Mouse (Mus musculus) left cerebral cortex, adult 18-20 months (tissue): ENCODE results near the gene Rhag. TPM values are rescaled to one million over a fixed set of nuclear protein-coding genes. Genes with fewer than 3 reads are reported as not detected.
A peak's percentile ranks its signal among the peaks of the same experiment; 100 is the strongest.

Experiments used
- DNase-seq, 2 experiments: peaks; one replicate each; pipeline ENCODE4 v3.0.0; 2021 to 2022; ENCODE audit warnings: low spot score in 2 of 2, mixed read lengths in 1 of 2
- long read RNA-seq, 2 experiments: library from polyadenylated mRNA; stranded (forward); transcript quantifications; one replicate each; pipeline ENCODE4 v2.0.0; 2021
- total RNA-seq, 2 experiments: library from RNA; stranded (reverse); gene quantifications; 2 replicates each; pipeline ENCODE4 v1.2.3; 2021

The Rhag gene
- total RNA-seq = not detected
- long read RNA-seq, experiment 1 = 0 reads
- long read RNA-seq, experiment 2 = 0 reads

DNA sequence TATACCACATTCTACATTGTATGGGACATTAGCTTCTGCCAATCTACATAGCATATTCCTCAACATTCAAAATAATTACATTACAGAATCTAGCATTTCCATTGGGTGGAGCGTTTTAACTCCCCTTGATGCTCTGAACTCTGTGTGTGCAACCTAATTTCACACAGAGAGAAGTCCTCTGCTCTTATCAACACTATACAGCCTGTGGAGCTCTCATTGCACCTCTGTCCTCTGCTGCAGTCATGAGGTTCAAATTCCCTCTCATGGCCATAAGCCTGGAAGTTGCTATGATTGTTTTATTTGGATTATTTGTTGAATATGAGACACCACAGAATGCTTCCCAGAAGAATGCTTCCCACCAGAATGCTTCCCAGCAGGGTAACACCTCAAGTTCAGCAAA is at the start of gene Rhag:
TSS of gene Rhag (plus strand) at position 193 of the 400 bp plus-strand sequence.
- DNase-seq = no peak

DNA sequence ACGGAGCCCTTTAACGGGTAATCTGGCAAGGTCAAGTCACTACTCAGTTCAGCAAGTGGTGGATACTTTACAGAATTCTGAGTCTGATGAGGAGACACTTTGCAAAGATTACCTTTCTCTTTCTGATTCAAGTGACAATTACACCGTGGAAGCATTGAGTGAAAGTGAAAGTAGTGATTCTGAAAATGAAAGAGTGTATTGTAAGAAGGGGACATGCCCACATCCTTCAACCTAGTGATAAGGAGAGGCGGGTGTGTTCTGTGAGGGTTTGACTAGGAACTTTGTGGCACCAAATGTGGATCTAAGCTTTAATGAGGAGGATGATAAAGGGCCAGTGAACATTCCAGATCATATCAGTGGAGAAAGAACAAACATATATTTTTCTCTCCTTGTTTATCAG is 47.3 kb upstream of the Rhag start:
- no peak for DNase-seq

DNA sequence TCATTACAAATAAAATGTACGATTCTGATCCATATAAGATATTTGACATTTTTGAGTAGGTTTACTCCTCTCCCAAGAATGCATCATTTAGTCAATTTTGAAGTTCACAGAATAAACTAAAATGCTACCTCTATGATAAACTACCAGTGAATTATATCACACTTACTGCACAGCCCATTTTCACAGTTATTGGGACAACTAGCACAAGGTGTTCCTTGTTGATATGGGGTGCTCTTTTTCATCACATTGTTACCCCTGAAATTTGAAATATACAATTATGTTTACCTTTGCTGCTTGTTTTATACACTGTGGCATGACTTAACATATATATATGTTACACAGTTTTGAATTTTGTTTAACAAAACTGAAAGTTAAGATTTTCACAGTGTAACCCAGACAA is 43.8 kb upstream of the Rhag start:
- no peak for DNase-seq

DNA sequence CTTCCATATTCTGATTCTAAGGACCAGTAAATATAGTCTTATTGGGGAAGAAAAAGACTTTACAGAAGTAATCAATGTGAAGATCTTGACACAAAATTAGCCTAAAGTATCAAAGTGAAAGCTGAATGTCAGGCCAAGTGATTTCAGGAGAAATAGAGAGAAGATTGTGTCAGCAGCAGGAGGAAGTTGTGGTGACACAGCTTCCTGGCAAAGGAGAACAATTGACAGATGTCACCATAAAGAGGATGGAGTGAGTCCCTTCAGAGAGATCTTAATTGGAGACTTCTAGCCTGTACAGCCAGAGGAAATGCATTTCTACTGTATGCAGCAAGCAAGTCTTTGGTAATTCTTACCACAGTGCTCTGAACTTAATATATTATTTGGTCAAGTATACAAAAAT is 21.0 kb upstream of the Rhag start:
- DNase-seq = no peak

DNA sequence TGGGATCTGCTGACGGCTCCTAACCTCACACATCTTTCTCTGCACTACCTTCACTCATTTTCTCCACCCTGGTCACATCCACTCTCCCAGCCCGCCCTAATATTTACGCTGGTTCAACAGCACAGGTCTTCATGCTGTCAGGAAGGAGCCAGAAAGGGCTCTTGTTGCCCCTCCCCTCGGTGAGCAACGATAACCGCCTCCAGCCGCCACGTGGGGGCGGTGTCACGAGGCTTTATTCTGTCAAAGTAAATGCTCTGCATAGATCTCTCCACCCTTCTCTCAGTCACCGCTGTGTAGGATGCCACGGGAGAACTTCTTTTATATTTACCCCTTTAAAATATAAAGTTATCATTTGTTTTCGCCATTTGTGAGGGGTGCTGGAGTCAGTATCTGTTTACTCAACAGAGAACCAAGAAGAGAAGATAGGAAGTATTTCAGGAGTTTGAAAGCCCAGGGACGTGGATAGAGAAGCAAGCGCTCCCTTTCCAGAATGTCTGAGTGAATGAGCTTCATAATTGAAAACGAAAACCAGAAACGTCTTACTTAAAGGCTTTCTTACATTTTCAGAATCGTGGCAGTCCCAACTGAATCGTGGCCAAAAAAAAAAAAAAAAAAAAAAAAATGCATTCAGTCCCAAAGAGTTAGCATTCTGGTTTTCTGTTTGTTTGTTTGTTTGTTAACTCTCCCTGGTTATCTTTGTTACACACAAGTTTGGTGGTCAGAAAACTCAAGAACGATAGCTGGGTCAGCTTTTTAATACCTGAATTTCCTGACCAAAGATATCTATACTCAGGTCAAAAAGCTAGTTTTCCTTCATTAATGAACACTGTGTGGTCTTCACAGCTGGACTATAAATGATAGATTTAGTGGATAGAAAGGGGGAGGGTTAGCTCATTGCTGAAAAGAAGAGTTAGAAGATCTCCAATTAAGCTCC is 16.7 kb upstream of the Rhag start:
- DNase-seq = peak in 1 of 2 experiments; percentile 18

DNA sequence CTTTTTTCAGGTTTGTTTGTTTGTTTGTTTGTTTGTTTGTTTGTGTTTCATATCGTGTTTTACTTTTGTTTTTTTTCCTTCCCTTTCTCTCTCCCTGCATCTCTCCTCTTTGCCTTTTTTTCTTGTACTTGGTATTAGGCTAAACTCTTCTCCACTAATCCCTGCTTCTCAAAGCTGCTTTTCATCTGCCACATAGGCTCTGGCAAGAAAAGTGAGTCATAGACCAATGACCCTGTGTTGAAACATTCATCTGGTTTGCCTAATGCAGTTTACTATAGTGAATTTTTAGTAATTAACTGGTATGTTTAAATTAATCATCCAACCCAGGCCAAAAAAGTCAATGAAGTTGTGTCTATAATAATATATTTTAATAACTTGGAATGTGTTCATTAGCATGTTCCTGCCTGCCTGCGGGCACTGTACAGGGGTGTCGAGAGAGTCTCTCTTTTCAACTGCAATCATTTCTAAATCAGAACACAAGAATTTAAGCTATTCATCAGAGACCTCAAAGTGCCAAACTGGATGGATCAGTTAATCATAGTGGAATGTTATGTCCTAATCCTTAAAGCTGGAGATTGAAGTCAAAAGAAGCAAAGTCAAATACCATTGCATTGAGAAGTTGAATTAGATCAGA is 8.1 kb upstream of the Rhag start:
- no peak for DNase-seq

DNA sequence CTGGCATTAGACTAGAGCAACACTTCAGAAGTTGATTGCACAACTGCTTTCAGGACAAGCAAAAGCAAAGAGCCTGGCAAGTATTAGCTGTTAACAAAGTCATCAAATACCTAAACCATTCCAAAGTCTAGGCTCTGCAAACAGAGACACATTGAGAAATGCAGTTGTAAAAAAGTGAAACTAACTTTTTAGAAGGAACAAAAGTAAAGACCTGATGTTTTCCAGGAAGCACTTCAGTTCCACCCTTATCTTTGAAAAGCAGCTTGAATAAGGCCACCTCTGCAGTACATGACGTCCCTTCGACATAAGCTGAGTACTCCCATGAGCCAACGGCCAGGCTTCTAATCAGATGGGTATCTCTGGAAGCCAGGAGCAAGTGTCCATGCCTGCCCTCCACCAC is 4.4 kb upstream of the Rhag start:
- DNase-seq = no peak

DNA sequence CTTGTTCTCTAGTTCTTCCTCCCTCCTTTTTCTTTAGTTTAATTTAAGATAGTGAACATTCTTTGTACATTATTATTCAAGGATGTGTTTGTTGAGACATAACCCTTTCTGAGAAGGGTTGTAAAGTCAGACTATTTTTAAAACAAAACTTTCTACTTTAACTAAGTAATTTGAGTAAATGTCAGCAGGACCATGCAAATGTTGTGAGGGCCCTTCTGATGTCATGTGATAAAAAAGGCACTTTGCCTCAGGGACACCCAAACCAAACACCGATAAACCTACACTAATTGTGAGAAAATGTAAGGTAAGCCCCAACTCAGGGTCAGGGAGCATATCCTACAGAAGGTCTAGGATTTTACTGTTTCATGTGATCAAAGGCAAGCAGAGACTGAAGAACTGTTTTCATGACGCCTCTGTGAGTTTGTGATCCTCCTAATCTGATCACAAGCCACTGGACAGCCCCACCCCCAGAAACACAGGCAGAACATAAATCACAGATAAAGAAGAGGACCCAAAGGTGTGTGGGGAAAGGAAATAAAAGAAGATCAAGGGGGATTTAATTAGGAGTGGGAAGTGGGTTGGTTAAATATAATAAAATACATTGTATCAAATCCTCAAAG is 3.9 kb upstream of the Rhag start, which contains the start of gene Crisp2:
TSS of gene Crisp2 (minus strand) at position 51 of the 620 bp plus-strand sequence.
- no peak for DNase-seq

DNA sequence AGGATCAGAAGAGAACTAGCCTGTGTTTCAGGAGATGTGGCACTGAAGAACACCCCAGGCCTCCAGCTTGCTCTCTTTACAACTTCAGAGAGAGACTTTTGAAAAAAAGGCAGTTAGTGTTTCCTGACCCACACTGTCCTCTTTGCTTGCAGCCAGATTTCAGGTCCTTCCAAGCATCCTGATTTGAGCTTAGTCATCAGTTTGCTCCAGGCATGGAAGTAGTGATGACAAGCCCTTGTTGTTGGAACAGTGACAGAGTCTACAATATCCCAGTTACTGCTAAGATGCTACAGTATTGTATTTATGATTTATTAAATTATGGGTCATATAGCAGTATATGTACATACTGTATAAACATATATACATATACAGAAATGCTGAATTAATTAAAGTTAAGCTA is 2.9 kb upstream of the Rhag start:
- no peak for DNase-seq

DNA sequence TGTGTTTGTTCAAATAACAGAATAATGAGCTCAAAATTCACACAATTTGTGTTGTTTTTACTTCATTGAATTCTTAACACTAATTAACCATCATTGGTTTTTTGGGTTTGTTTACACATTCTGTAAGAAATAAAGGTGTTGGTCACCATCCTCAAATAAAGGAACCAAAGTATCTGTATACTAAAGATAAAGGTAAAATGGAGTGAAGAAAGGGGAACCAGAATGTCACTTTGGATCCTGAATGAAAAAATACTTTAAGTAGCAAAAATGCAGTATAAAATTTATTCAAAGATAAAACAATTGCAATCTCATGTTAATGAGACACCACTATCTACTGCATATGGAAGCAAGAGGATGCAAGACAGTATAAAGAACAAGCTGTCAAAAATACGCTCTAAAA is 634 bp downstream of the Rhag start:
- no peak for DNase-seq

DNA sequence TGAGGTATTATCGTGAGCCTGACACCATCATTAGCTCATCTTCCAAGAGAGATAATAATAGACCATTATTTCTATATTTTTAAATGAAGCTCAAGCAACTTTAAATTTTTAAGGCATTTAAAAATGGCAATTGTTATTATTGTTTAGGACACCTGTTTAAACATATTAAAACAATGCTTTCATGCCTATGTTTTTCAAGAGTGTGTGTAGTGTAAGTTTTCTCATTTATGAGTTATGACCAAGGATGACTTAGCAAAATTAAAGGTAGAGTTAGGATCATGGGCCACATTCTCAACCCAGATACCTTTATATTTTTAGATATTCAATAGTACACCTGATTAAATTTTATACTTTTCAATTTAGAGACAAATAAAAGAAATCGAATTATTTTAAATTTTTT is 1.3 kb downstream of the Rhag start:
- no peak for DNase-seq

DNA sequence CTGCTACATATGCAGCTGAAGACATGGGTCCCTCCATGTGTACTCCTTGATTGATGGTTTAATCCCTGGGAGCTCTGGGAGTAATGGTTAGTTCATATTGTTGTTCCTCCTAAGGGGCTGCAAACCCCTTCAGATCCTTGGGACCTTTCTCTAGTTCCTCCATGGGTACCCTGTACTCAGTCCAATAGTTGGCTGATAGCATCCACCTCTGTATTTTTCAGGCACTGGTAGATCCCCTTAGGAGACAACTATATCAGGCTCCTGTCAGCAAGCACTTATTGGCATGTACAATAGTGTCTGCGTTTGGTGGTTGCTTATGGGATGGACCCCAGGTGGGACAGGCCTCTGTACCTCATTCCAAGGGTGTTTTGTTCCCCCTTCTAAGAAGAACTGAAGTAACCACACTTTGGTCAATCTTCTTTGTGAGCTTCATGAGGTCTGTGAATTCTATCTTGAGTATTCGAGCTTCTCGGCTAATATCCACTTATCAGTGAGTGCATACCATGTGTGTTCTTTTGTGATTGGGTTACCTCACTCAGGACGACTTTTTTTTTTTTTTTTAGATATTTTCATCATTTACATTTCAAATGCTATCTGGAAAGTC is 6.5 kb downstream of the Rhag start:
- no peak for DNase-seq

DNA sequence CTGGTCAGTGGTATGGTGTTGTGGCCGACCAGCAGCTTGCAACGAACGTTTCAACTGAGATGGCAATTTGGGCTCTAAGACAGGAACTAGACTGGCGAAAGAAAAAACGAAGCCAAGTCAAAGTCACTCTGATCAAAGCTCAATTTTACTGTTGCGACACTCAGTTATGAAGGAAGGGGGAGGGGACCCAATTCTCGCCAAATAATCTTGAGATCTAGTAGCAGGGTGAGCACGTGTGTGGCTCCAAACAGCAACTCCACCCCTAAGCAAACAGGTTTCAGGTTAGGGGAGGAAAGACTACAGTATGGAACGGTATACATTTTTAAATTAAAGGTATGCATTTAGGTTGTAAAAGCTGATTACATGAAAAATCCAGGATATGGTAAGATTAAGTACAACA is 10.6 kb downstream of the Rhag start:
- no peak for DNase-seq

DNA sequence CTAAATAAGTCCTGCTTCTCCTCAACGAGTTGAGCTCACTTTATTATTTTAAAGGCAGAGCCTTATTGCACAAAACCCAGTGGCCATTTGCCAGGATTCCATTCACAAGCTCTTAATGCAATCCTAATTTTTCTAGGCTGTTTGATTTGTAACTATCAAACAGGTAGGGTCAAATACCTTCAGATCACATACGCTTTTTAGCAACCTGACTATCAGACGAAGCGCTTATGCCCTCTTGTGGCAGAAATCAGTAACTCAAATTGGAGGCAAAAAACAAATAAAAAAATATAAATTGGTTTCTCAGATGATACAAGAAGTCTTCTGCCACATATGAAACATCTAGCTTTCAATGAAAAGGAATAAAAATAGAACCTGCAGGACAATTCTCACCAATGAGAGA is 12.9 kb downstream of the Rhag start:
- DNase-seq = no peak

DNA sequence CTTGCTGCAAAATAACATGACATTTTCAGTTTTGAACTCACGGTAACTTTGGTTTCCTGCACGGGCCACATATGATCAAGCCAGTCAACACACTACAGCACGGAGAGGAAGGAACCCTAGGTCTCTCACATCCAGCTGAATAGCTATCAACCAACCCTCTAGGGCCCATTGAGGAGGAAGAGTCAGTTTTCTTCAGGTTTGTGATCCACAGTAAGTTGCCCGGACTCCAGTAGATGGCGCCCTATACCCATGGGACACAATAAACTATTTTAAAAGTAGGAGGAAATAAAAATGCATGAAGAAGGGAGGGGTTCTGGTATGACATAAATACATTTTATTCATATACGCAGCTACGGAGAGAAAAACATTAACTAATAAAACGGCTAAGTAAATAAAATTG is 13.6 kb downstream of the Rhag start:
- no peak for DNase-seq

DNA sequence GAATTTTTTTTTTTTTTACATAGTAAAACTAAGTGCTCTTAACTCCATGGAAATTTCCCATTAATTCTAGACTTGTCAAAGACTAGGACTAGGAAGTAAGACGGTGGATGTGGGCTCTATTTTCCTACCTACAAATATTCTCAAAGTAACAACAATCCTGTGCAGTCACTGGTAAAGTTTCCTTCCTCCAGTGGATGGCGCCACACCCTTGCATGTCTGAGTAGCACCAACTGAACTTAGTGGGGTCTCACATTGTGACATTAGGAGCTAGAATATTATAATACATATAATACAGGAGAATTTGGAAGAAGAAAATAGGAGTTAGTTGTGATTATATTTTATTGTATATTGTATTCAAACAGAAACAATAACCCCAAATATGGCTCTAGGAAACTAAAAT is 20.9 kb downstream of the Rhag start:
- DNase-seq = no peak

DNA sequence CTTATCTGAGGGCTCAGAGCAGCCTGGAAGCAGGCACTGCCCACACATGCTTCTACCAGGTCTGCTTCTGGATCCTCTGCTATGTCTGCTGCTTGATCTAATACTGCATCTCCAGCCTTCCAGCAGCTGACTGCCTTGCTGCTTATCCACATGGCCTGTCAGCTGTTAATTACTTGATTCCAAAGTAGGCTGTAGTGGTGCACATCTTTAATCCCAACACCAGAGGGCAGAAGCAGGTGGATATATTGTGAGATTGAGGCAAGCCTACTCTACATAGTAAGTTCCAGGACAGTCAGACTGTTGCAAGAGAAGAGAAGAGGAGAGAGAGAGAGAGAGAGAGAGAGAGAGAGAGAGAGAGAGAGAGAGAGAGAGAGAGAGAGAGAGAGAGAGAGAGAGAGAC is 26.4 kb downstream of the Rhag start:
- no peak for DNase-seq

DNA sequence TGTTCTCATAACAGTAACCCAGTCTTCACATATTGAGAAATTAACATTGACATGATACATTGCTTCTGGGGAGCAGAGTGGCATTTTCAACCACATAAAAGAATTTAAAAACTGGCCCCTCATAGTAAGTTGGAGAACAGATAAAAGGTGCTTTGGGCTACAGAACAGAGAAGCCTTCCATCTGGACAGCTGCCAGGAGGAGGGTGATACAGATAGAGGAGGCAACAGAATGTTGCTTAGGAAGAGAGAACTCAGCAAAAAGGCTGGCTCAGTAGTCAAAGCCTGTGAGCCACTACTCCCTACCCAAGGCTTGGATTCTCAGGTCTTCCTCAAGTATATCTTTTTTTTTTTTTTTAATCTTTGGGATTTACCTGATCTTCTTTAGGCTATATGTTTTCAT is 44.1 kb downstream of the Rhag start:
- DNase-seq = no peak

DNA sequence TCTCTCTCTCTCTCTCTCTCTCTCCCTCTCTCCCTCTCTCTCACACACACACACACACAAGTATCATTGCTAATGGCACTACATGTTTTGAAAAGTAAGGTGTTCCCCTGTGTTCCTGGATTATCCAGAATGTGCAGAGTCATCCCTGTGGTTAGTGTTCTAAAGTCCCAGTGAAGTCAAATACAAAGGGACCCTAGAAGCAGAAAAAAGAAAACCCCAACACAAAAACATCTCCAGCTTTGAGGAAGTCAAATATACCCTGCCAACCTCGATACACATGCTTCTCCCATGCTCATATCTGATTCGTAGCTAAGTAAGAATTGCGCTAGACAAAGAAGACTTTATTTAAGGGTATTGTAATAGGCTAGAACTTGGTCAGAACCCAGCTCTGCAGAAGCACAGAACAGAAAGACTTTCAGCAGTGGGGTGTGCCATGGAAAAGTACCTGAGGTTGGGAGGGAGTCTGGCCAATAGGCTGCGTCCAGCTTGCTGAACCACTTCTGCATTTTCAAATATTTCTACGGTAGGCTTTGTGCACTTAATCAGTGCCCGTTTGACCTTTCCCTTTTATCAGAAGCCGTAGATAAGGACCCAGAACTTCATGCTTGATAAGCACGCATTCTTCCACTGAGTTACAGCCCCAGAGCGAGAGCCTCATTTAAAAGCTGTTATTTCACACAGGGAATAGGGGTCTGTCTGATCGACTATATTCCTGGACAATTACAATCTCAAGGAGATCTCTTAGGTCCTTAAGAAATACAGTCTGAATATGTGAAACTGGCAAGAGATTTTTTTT is 58.2 kb downstream of the Rhag start:
- no peak for DNase-seq

DNA sequence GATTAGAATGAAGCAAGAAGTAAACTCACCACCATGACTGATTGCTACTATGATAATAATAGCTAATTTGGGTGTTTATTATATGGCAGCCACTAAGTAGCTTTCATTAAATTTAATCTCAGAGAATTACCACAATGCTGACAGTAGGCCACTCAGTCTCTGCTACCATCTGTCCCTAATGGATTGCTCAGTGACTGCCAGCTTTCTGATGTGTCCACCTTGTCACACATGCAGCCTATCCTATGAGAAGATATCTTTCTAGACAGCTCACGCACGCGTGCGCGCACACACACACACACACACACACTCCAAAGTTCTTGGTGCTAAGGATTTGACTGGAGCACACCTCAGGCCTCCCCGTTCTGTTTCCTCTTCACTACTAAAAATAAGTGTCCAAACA is 61.7 kb downstream of the Rhag start:
- no peak for DNase-seq

DNA sequence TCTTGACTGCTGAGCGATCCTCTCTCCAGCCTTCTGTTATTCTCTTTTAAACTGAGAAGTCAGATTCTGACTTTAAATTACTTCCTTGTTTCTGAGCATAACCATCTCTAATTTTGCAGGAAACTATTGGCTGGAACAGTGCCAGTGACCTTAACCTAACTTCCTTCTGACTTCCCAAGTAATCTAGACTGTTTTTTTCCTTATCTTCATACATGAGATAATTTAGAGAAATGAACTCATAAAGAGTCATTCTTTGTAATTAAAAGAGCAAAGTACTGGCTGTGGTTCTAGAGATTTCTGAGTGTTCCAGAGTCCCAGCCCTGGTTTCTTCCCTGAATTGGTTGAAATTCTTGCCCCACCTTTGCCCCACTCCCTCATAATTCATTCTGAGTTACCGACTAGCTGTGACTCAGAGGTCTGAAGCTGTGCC is 62.7 kb downstream of the Rhag start:
- no peak for DNase-seq
